Mouse (Mus musculus): ENCODE data around the gene Ampd1.

The Ampd1 gene

GRCm38 (mm10) chr3:103148941-103149340 is 75.1 kb downstream of the Ampd1 start:
- DNase-seq (ENCODE audit: low spot score) = no peak
